Mouse (Mus musculus) left cerebral cortex, postnatal 25 days (tissue): ENCODE measurements at regions not wholly inside any gene's neighbourhood (a gene's known extent, or its start where the extent isn't known, plus 50 kb on each side); places are given as distances from the start of the nearest gene placed in this dataset.

Source experiments
- DNase-seq, 2 experiments: peaks; one replicate each; pipeline ENCODE4 v3.0.0; 2022; ENCODE audit warnings: low spot score in 2 of 2, mixed read lengths in 1 of 2
- intact Hi-C: fragments of 180-260 bp; cut with DNase I; formaldehyde crosslinking; loops from one replicate; pipeline ENCODE4 v1.15.1; 2025

- no peak for DNase-seq
- intact Hi-C loops = no loop called here
Observed at GRCm38 (mm10) chr14:85965139-85965538, 1175.9 kb downstream of the Diaph3 start.

GRCm38 (mm10) chr14:85945707-85946313, 1195.2 kb downstream of the Diaph3 start:
- DNase-seq = no peak
- intact Hi-C loops = no loop called here

GRCm38 (mm10) chr14:85942792-85943191, 1198.2 kb downstream of the Diaph3 start:
- intact Hi-C loops = no loop called here
- DNase-seq = no peak

- no peak for DNase-seq
- intact Hi-C loops = no loop called here
Observed at GRCm38 (mm10) chr14:85940585-85940984, 1200.5 kb downstream of the Diaph3 start.

- peak in 1 of 2 experiments; percentile 78 for DNase-seq
- intact Hi-C loops = loop anchor here (1.0 to 10.0 kb wide), 2 partner anchors 224 to 840 kb away; no protein-coding TSS in a partner anchor
Observed at GRCm38 (mm10) chr14:85935091-85935490, 1205.9 kb downstream of the Diaph3 start.

GRCm38 (mm10) chr14:85930387-85930786, 1210.6 kb downstream of the Diaph3 start:
- intact Hi-C loops = loop anchor here (10.0 kb wide), 1 partner anchor 844 kb away; no protein-coding TSS in a partner anchor
- DNase-seq = no peak

GRCm38 (mm10) chr14:85918894-85919293, 1222.1 kb downstream of the Diaph3 start:
- no peak for DNase-seq
- intact Hi-C loops = no loop called here

- intact Hi-C loops = no loop called here
- peak in 1 of 2 experiments; percentile 38 for DNase-seq
Observed at GRCm38 (mm10) chr14:85915761-85916160, 1225.3 kb downstream of the Diaph3 start.

GRCm38 (mm10) chr14:85897890-85898289, 1243.1 kb downstream of the Diaph3 start:
- peak in 1 of 2 experiments; percentile 18 for DNase-seq
- intact Hi-C loops = no loop called here

- intact Hi-C loops = no loop called here
- no peak for DNase-seq
Observed at GRCm38 (mm10) chr14:85861371-85861951, 1279.6 kb downstream of the Diaph3 start.

- intact Hi-C loops = no loop called here
- no peak for DNase-seq
Observed at GRCm38 (mm10) chr14:85849490-85849889, 1291.5 kb downstream of the Diaph3 start.

GRCm38 (mm10) chr14:85835494-85835893, 1305.5 kb downstream of the Diaph3 start:
- intact Hi-C loops = no loop called here
- DNase-seq = no peak

- DNase-seq = no peak
- intact Hi-C loops = no loop called here
Observed at GRCm38 (mm10) chr14:85814920-85815319, 1326.1 kb downstream of the Diaph3 start.

- DNase-seq = no peak
- intact Hi-C loops = no loop called here
Observed at GRCm38 (mm10) chr14:85784386-85784785, 1341.0 kb downstream of the Pcdh17 start.

- intact Hi-C loops = no loop called here
Observed at GRCm38 (mm10) chr14:85770636-85771035, 1327.3 kb downstream of the Pcdh17 start.

GRCm38 (mm10) chr14:85768301-85768700, 1324.9 kb downstream of the Pcdh17 start:
- intact Hi-C loops = no loop called here
- no peak for DNase-seq

More at GRCm38 (mm10) chr14:85770636-85771035, 1327.3 kb downstream of the Pcdh17 start:
- peak; percentile 2 to 52 for DNase-seq

GRCm38 (mm10) chr14:85757343-85757742, 1314.0 kb downstream of the Pcdh17 start:
- intact Hi-C loops = no loop called here
- no peak for DNase-seq

GRCm38 (mm10) chr14:85738567-85738966, 1295.2 kb downstream of the Pcdh17 start:
- intact Hi-C loops = no loop called here
- DNase-seq = no peak
